Mouse (Mus musculus): ENCODE measurements around the gene Gga3. TPM values are rescaled to one million over a fixed set of nuclear protein-coding genes. Genes with fewer than 3 reads are reported as not detected.

Gene Gga3
- total RNA-seq, 2 experiments from 2014 or later: 83.9 to 85.2 TPM

- no peak for DNase-seq
- intact Hi-C loops (cut with DNase I): no loop called here
These were observed 28.4 kb upstream of the Gga3 start for GRCm38 (mm10) chr11:115632247-115632646.

DNA sequence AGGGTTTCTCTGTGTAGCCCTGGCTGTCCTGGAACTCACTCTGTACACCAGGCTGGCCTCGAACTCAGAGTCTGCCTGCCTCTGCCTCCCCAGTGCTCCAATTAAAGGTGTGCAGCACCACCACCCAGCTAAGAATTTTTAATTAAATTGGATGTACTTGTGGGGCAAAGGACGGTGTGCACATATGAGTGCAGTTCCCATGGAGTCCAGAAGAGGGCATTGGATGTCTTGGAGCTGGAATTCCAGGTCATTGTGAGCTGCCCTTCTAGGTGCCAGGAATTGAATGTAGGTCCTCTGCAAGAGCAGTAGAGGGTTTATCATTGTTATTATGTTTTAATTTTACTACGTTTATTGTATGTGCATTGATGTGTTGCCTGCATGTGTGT lies 27.6 kb upstream of the Gga3 start:
- intact Hi-C loops (cut with DNase I): no loop called here
- DNase-seq: no peak

DNA sequence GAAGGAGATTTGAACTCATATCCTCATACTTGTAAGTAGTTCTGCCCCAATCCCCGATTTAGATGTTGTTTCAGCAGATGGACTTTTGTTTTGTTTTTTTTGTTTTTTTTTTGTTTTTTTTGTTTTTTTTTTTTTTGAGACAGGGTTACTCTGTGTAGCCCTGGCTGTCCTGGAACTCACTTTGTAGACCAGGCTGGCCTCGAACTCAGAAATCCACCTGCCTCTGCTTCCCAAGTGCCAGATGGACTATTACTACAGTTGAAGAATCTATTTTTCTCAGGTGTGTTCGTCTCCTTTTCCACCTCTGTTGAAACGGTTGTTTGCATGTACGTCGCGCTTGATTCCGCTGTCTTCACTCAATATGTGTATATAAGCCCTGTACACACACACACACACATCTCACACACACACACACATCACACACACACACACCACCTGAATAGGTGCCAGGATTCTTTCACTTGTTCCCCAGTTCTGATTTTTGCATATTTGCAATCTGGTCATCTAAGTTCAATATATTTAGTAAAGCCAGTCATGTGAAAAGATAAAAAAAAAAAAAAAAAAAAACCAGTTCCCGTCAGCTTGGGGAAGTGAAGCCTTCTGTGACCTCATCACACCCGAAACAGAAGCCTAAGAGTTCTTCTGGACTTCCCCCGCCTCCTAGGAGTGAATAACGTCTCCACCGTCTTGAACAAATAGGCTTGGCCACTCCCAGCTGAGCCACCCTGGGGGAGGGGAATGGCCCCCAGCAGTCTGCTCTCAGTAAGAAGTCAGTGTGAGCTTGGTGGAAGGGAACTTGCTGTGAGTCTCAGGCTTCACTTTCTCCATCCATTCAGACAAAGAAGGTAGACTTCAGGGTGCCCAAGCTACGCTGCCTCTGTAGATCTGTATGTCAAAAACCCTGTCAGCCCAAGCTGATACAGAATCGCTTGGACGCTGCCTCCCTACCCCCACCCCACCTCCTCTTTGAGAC lies 27.0 kb upstream of the Gga3 start:
- no peak for DNase-seq
- intact Hi-C loops (cut with DNase I): no loop called here

DNA sequence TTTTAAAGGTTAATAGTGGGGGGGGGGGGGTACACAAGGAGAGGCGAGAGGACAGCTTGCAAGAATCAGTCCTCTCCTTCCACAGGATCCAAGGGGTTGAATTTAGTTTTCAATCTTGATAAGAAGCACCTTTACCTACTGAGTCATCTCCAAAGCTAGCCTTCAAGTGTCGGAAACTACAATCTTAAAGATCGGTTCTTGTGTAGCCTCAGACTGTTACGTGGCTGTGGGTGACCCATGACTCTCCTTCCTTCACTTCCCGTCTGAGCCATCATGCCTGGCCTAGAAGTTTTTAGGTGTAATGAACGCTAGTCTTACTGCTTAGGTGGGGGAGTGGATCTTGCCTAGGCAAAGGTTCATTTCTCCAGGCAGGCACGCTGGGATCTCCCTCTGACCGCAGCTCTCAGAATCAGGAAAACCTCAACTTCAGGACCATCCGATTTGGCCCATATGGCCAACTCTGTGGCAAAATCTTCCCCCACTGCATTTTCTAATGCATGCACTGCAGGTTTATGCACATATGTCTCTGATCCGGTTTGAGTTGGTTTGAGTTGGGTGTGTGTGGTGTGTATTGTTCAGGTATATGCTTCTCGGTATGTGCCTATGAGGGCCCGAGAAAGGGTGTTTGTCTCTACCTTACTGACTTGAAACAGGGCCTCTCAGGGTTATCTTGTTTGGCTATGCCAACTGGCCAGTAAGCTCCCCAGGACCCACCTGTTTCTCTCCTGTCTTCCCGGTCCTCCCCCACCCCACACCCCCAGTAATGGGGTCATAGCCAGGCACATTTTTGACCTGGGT lies 26.1 kb upstream of the Gga3 start:
- no peak for DNase-seq
- intact Hi-C loops (cut with DNase I): no loop called here

- intact Hi-C loops (cut with DNase I): no loop called here
- no peak for DNase-seq
These were observed 24.7 kb upstream of the Gga3 start for GRCm38 (mm10) chr11:115628465-115629101.

DNA sequence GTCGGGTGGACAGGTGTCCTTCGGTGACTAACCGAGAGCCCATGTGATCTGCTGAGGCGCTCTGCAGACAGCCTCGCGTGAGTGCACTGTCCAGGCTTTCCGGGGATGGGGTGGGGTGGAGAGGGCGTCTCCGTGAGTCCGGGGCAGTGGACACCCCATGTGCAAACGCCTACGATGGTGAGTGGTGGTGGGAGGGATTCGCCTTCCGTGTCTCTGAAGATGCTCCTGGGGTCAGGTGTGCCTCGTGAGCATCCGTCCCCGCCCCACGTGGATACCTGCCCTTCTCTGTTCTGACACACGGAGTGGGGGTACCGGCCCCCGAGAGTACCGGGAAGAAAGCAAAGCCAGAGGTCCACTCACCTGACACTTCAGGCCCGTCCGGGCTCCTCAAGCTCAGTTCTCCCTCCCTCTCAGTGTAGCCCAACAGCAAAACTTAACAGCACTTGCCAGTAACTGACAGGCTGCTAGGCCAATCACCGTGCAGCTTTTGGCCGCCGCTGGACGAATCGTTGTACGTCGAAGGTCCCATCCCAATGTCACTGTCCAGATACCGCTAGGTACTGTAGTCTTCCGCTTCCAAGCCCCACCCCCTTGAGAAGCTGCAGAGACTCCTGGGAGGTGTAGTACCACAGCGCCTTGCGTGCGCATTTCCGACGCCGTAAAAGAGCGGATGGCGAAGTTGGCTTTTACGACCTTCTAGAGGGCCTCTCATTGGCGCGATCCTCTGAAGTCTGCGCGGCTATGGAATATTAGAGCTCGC lies 24.0 kb upstream of the Gga3 start, which contains the start of gene Slc25a19:
Gene Slc25a19 (minus strand): TSS at position 591 of the 760 bp plus-strand sequence.
- peak; percentile 99 for DNase-seq
- intact Hi-C loops (cut with DNase I): no loop called here

GRCm38 (mm10) chr11:115626824-115627616 lies 23.2 kb upstream of the Gga3 start:
- intact Hi-C loops (cut with DNase I): no loop called here
- no peak for DNase-seq

GRCm38 (mm10) chr11:115625877-115626276 lies 22.0 kb upstream of the Gga3 start:
- no peak for DNase-seq
- intact Hi-C loops (cut with DNase I): no loop called here

- intact Hi-C loops (cut with DNase I): no loop called here
These were observed 19.7 kb upstream of the Gga3 start for GRCm38 (mm10) chr11:115623487-115624070.

GRCm38 (mm10) chr11:115619949-115620348 lies 16.1 kb upstream of the Gga3 start:
- no peak for DNase-seq
- intact Hi-C loops (cut with DNase I): no loop called here

More at GRCm38 (mm10) chr11:115623487-115624070, 19.7 kb upstream of the Gga3 start:
- no peak for DNase-seq

DNA sequence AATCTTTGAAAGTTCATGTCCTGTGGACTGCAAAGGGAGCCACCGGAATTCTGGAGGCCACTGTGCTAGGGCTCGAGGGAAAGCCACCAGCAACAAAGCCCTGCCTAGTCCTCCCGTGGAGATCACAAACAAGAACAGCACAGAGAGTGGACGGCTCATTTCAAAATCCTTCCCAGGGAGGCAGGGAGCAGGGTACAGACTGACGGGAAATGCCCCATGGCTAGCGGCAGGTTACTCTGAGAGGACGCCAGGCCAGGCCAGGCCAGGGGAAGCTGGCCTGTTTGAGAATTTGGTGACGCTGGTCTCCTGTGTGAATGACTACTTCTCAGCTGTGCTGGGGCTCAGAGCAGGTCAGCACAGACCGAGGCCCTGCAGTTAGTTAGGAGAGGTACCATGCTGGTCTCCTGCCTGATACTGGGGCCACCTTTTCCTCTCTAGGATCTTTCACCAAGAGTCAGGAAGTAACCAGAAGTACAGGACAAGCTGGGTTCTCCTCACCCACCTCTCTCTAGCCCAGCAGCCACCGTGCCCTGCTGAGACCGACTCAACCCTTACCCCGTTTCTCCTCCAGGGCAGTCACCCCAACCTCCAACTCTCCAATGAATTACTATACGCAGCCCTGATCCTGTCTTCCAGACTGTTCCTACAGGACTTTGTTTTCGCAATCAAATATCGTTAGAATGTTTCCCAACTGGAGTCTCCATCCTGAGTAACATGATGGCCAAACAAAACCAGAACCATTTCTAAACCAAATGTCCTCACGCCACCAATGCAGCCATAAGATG lies 15.1 kb upstream of the Gga3 start:
- no peak for DNase-seq
- intact Hi-C loops (cut with DNase I): no loop called here

DNA sequence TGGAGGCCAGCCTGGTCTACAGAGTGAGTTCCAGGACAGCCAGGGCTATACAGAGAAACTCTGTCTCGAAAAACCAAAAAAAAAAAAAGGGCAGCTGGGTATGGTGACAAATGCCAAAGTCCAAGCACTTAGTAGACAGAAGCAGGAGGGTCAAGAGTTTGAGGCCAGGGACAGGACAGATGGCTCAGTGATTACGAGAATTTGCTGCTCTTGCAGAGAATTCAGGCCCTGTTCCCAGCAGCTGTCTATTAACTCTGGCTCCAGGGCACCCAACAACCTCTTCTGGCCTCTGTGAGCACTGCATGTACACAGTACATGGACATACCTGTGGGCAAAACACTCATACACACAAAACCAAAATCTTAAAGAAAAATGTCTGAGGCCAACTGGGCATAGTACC lies 14.2 kb upstream of the Gga3 start:
- no peak for DNase-seq
- intact Hi-C loops (cut with DNase I): no loop called here

DNA sequence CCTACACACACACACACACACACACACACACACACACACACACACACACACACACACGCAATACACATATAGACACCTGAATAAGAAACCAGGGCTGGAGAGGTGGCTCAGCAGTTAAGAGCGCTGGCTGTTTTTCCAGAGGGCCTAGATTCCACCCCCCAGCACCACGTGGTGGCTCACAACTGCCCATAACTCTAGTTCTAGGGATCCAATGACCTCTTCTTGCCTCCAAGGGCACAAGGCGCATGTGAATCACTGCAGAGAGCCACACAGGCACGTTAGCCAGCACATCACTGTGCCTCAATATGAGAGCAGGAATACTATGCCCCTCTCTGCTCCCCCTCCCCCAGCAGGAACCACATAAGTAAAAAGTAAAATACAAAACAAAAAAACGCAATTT lies 13.0 kb upstream of the Gga3 start:
- intact Hi-C loops (cut with DNase I): no loop called here
- no peak for DNase-seq

DNA sequence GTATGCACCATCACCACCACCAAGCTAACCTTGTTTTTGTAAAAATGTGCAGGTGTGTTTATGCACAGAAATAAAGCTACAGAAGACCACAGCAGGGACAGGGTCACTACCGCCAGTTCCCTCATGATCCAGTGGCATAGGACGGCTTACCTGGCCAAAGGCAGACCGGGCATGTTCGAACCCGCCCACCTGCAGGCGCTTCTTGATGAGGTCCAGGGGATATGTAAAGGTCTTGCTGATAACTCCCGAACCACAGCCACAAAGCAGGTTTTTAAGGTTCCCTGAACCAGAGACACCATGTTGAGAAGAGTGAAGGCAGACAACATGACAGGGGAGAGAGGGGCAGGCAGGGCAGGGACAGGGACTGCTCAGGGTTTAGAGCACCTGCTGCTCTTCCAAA lies 12.5 kb upstream of the Gga3 start:
- intact Hi-C loops (cut with DNase I): no loop called here
- no peak for DNase-seq

DNA sequence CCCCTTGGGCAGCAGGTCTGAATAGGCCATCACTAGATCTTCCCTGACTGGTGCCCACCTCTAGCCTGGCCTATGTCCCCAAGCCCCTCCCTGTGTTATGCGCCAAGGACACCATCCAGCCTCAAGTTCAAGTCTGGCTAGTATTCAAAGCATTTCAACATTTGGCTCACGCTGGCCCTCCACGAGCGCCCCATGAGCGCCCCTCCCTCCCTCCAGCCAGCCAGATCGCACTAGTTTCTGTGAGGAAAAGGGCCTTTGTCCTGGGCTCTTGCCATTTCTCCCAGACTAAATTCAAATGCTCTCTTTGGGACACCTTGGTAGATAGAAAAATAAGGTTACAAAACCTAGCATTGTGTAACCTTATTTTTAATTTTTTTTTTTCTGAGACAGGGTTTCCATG lies 12.0 kb upstream of the Gga3 start:
- no peak for DNase-seq
- intact Hi-C loops (cut with DNase I): no loop called here

- intact Hi-C loops (cut with DNase I): no loop called here
- DNase-seq: no peak
These were observed 11.4 kb upstream of the Gga3 start for GRCm38 (mm10) chr11:115615108-115615825.

GRCm38 (mm10) chr11:115614346-115615107 lies 10.7 kb upstream of the Gga3 start:
- no peak for DNase-seq
- intact Hi-C loops (cut with DNase I): no loop called here
